Mouse (Mus musculus): ENCODE data around the gene Rimbp3. TPM values are rescaled to one million over a fixed set of nuclear protein-coding genes. Genes with fewer than 3 reads are reported as not detected.
"Not testable (repeated sequence)": the region's sequence is repeated elsewhere in the genome, so short reads cannot be mapped to it uniquely, and the experiment has no call there.

The Rimbp3 gene
- polyA plus RNA-seq, 1 experiment from 2014 or later: 0.09 TPM

GRCm38 (mm10) chr16:17220127-17220733, 11.8 kb downstream of the Rimbp3 start:
- H3K9ac ChIP-seq: no peak overlapping the region
- WGBS (ENCODE audit: insufficient replicate concordance): 15% methylated on average over 7 of the region's 7 CpGs
- no peak overlapping the region for H3K27ac ChIP-seq (replicated peaks)

DNA sequence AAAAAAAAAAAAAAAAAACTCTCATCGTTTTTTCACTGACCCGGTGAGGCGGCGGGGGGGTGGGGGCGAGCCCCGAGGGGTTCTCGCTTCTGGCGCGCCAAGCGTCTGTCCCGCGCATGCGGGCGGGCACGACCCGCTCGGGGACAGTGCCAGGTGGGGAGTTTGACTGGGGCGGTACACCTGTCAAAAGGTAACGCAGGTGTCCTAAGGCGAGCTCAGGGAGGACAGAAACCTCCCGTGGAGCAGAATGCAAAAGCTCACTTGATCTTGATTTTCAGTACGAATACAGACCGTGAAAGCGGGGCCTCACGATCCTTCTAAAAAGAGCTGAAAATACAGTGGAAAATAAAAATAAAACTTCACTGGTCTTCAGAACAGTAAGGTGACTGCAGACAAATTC, 13.8 kb downstream of the Rimbp3 start:
- Histone ChIP-seq H3K36me3 (replicated peaks) (no peaks in the 10 kb centered on the region), H3K9me3 (replicated peaks) (no peaks in the 10 kb centered on the region), H3K4me3 (replicated peaks) (no peak overlapping the region), H3K4me1 (replicated peaks) (peaks cover 21% of the 10 kb centered on the region), H3K27me3 (no peaks in the 10 kb centered on the region), H3K4me2 (no peak overlapping the region), H3K27ac (replicated peaks) (no peak overlapping the region), H3K9ac (no peak overlapping the region)
- peak; percentile 100 for ATAC-seq (ENCODE audit: insufficient read depth)
- WGBS (ENCODE audit: insufficient replicate concordance): 33% methylated on average over 25 of the region's 25 CpGs

More at GRCm38 (mm10) chr16:17220127-17220733, 11.8 kb downstream of the Rimbp3 start:
- Histone ChIP-seq H3K9me3 (replicated peaks) (no peaks in the 10 kb centered on the region), H3K4me2 (no peak overlapping the region), H3K4me3 (replicated peaks) (no peak overlapping the region), H3K27me3 (no peaks in the 10 kb centered on the region), H3K36me3 (replicated peaks) (no peaks in the 10 kb centered on the region), H3K4me1 (replicated peaks) (peaks cover 24% of the 10 kb centered on the region)
- no peak for ATAC-seq (ENCODE audit: insufficient read depth)

- no peak overlapping the region for H3K27ac ChIP-seq (replicated peaks)
These were observed 17.2 kb downstream of the Rimbp3 start for GRCm38 (mm10) chr16:17225584-17225983.

DNA sequence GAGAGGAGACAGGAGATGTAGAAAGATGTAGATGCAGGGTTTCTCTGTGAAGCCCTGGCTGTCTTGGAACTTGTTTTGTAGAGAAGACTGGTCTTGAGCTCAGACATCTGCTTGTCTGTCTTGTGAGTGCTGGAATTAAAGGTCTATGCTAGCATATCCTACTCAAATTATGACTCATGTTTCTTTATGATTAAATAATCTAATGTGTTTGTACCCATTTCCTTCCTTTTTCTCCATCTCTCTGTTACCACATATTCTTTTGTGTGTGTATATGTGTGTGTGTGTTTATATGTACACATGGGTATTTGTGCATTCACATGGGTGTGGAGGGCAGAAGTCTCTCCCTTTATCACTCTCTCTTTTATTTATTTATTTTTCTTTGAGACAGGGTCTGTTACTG, 18.1 kb downstream of the Rimbp3 start:
- Histone ChIP-seq H3K4me3 (replicated peaks) (no peak overlapping the region), H3K9me3 (replicated peaks) (no peaks in the 10 kb centered on the region), H3K27me3 (peaks cover 4% of the 10 kb centered on the region), H3K4me1 (replicated peaks) (peaks cover 4% of the 10 kb centered on the region; the same call in 1 of the 2 replicates), H3K9ac (no peak overlapping the region), H3K27ac (replicated peaks) (no peak overlapping the region), H3K4me2 (no peak overlapping the region), H3K36me3 (replicated peaks) (no peaks in the 10 kb centered on the region)
- ATAC-seq (ENCODE audit: insufficient read depth): no peak

More at GRCm38 (mm10) chr16:17225584-17225983, 17.2 kb downstream of the Rimbp3 start:
- Histone ChIP-seq H3K9me3 (replicated peaks) (no peaks in the 10 kb centered on the region), H3K4me1 (replicated peaks) (peaks cover 8% of the 10 kb centered on the region), H3K4me2 (no peak overlapping the region), H3K27me3 (peaks cover 4% of the 10 kb centered on the region), H3K36me3 (replicated peaks) (no peaks in the 10 kb centered on the region), H3K9ac (no peak overlapping the region), H3K4me3 (replicated peaks) (no peak overlapping the region)
- no peak for ATAC-seq (ENCODE audit: insufficient read depth)
- 65% methylated on average over 5 of the region's 5 CpGs for WGBS (ENCODE audit: insufficient replicate concordance)

DNA sequence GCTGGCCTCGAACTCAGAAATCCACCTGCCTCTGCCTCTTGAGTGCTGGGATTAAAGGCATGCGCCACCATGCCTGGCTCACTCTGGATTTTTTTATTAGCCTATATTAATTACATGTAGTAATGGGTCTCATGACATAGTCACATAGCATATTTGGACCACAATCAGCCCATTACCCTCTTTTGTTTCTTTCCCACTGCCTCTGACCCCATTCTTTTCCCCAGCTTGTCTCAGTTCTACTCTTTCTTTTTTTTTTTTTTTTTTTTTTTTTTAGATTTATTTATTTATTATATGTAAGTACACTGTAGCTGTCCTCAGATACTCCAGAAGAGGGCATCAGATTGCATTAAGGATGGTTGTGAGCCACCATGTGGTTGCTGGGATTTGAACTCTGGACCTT, 23.1 kb downstream of the Rimbp3 start:
- not testable (repeated sequence) for H3K9me3 ChIP-seq (replicated peaks); H3K4me2 ChIP-seq; H3K9ac ChIP-seq; H3K4me3 ChIP-seq (replicated peaks); H3K36me3 ChIP-seq (replicated peaks); H3K27ac ChIP-seq (replicated peaks); ATAC-seq (ENCODE audit: insufficient read depth)
- peaks cover 17% of the 10 kb centered on the region for H3K27me3 ChIP-seq
- peaks cover 39% of the 10 kb centered on the region for H3K4me1 ChIP-seq (replicated peaks)
- 75% methylated on average over 2 of the region's 2 CpGs for WGBS (ENCODE audit: insufficient replicate concordance)

GRCm38 (mm10) chr16:17232794-17233701, 24.6 kb downstream of the Rimbp3 start, which contains the start of gene Hic2:
Hic2 (plus strand) TSS chr16:17233572.
- no peaks in the 10 kb centered on the region for H3K36me3 ChIP-seq (replicated peaks)
- H3K27me3 ChIP-seq: peaks cover 14% of the 10 kb centered on the region
- peak within 1 kb of the TSS; percentile 80 for H3K9ac ChIP-seq
- peak; percentile 86 for ATAC-seq (ENCODE audit: insufficient read depth)
- H3K4me1 ChIP-seq (replicated peaks): peaks cover 53% of the 10 kb centered on the region
- H3K9me3 ChIP-seq (replicated peaks): no peaks in the 10 kb centered on the region
- H3K4me3 ChIP-seq (replicated peaks): peak within 1 kb of the TSS; percentile 86
- peak within 1 kb of the TSS; percentile 80 for H3K27ac ChIP-seq (replicated peaks)
- 4% methylated on average over 59 of the region's 59 CpGs for WGBS (ENCODE audit: insufficient replicate concordance)
- H3K4me2 ChIP-seq: peak within 1 kb of the TSS; percentile 97

DNA sequence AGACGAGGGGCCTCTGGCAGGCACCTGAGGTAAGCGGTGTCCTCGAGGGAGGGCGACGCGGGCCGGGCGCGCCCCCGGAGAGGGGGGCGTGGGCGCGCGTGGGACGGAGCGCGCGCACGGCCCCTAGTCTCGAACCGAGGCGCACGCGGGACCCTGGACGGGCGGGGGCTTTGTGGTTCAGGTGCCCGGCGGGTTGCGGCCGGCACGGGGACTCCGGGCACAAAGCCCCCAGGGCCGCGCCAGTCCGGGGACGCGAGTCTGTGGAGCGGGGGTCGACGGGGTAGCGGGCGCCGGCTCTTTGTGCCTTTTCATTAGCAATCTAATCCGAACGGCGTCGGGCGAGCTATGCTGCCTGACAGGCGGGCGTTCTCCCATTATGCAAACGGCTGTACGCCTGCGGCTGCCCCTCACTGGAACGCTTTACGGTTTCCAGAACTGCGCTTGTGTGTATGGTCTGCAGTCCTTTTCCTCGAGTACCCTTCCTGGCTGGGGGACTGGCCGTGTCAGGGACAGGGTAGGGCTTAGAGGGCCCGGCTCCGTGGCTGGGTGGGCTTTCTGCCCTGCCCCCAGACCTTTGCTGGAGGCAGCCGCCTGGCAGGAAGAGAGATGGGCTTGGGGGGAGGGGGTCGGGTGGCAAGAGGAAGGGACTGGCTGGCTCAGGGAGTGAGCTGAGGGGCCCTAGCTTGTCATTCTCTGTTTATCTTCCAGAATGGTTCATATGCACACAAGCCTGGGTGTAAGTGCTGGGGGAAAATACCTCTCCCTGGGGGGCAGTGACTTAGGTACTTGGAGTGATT, 25.5 kb downstream of the Rimbp3 start:
- Histone ChIP-seq H3K9ac (peak overlapping the region; percentile 80), H3K27ac (replicated peaks) (peak overlapping the region; percentile 80), H3K4me2 (peak overlapping the region; percentile 97), H3K4me1 (replicated peaks) (peaks cover 62% of the 10 kb centered on the region), H3K4me3 (replicated peaks) (peak overlapping the region; percentile 86), H3K27me3 (peaks cover 14% of the 10 kb centered on the region), H3K9me3 (replicated peaks) (no peaks in the 10 kb centered on the region), H3K36me3 (replicated peaks) (no peaks in the 10 kb centered on the region)
- WGBS (ENCODE audit: insufficient replicate concordance): under 1% methylated on average over 59 of the region's 62 CpGs
- ATAC-seq (ENCODE audit: insufficient read depth): peak; percentile 14

- 2% methylated on average over 12 of the region's 12 CpGs for WGBS (ENCODE audit: insufficient replicate concordance)
- ATAC-seq (ENCODE audit: insufficient read depth): no peak
- H3K9ac ChIP-seq: peak overlapping the region; percentile 80
- peaks cover 14% of the 10 kb centered on the region for H3K27me3 ChIP-seq
- peak overlapping the region; percentile 97 for H3K4me2 ChIP-seq
- 0 out of 2 replicates have a peak overlapping the region, but pooled peaks have one; percentile 80 for H3K27ac ChIP-seq (replicated peaks)
- no peaks in the 10 kb centered on the region for H3K36me3 ChIP-seq (replicated peaks)
- H3K4me3 ChIP-seq (replicated peaks): peak overlapping the region; percentile 86
- peaks cover 68% of the 10 kb centered on the region for H3K4me1 ChIP-seq (replicated peaks)
- H3K9me3 ChIP-seq (replicated peaks): no peaks in the 10 kb centered on the region
These were observed 26.1 kb downstream of the Rimbp3 start for GRCm38 (mm10) chr16:17234499-17234895.

DNA sequence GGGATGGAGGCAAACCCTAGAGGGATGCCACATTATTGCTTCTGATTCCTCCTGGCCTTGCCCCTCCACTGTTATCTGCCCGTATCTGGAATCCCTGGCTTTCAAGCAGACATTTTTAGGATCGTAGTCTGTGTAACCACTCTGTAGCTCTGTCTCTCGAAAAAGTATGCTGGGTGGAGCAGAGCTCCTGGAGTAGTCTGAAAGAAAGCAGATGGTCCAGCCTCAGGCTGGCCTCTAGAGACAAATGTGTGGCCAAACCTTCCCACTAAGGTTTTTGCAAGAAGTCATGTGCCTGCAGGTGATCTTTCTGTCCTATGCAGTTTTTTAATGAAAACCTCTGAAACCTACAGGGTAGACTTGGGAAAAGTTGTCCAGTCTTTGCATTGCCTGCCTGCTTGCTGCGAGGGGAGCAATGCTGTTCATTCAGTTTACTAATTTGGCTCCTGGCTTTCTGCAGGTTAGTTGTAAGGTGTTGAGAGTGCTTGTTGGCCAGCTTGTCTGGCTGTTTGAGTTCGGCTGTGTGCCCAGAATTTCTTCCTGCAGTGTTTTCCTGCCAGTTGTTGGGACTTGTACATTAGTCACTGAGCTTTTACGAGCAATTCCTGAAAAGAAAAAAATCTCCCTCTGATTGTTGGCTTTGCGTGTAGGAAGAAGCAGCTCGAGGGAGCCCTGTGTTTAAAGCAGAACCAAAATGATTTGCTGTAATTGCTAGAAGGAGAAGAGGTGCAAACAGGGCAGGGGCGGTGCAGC, 26.7 kb downstream of the Rimbp3 start:
- WGBS (ENCODE audit: insufficient replicate concordance): 45% methylated on average over 9 of the region's 9 CpGs
- peaks cover 74% of the 10 kb centered on the region for H3K4me1 ChIP-seq (replicated peaks)
- ATAC-seq (ENCODE audit: insufficient read depth): no peak
- H3K4me3 ChIP-seq (replicated peaks): peak overlapping the region; percentile 86
- peak overlapping the region; percentile 97 for H3K4me2 ChIP-seq
- no peaks in the 10 kb centered on the region for H3K36me3 ChIP-seq (replicated peaks)
- H3K27me3 ChIP-seq: peaks cover 14% of the 10 kb centered on the region
- H3K9ac ChIP-seq: peak overlapping the region; percentile 22; the same call in 1 of the 2 replicates
- no peaks in the 10 kb centered on the region for H3K9me3 ChIP-seq (replicated peaks)
- H3K27ac ChIP-seq (replicated peaks): no peak overlapping the region

GRCm38 (mm10) chr16:17237634-17238033, 29.2 kb downstream of the Rimbp3 start:
- Histone ChIP-seq H3K4me2 (no peak overlapping the region), H3K36me3 (replicated peaks) (no peaks in the 10 kb centered on the region), H3K4me3 (replicated peaks) (no peak overlapping the region), H3K9ac (no peak overlapping the region), H3K27me3 (peaks cover 14% of the 10 kb centered on the region; the same call in 1 of the 2 replicates), H3K4me1 (replicated peaks) (peaks cover 83% of the 10 kb centered on the region), H3K27ac (replicated peaks) (0 out of 2 replicates have a peak overlapping the region, but pooled peaks have one; percentile 20), H3K9me3 (replicated peaks) (no peaks in the 10 kb centered on the region)
- WGBS (ENCODE audit: insufficient replicate concordance): 15% methylated on average over 3 of the region's 3 CpGs
- ATAC-seq (ENCODE audit: insufficient read depth): peak; percentile 53

Data from liver, embryonic 15.5 days (tissue).